Mouse (Mus musculus) frontal cortex, postnatal 25 days (tissue): ENCODE data around the gene Tex26.

Experiments
- DNase-seq, 2 experiments: peaks; one replicate each; pipeline ENCODE4 v3.0.0; 2022; ENCODE audit warnings: low spot score in 2 of 2

Tex26 gene

DNA sequence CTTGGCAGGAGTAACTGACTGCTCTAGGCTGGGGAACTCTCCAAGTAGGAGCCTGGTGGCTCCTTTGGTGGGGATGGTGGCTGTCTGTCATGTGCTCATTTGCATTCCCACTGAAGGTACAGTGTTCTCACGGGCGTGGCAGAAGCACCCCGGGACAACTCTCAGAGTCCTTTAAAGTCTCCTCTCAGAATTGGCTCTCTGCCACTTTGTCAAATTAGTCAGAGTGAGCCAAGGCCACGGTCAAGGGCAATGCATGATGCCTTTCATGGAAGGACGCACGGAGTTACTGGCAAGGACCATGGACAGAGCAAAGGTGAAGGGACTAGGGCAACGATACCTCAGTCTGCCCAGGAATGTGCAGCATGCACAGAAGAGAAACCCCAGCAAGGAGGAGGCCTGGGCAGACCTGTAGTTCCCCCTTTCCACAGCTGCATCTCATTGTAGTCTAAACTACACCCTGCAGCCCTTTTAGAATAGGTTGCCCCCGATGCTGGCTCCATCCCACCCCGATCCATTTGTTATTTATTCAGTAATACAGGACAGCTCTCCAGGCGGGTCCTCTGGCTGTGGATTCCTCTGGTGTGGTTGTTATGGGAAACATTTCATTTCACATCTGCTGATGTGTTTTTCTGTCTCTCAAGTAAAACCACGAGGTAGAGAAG, 49.0 kb downstream of the Tex26 start:
- no peak for DNase-seq

GRCm38 (mm10) chr5:149489136-149489535, 49.7 kb downstream of the Tex26 start:
- peak; percentile 52 to 66 for DNase-seq

DNA sequence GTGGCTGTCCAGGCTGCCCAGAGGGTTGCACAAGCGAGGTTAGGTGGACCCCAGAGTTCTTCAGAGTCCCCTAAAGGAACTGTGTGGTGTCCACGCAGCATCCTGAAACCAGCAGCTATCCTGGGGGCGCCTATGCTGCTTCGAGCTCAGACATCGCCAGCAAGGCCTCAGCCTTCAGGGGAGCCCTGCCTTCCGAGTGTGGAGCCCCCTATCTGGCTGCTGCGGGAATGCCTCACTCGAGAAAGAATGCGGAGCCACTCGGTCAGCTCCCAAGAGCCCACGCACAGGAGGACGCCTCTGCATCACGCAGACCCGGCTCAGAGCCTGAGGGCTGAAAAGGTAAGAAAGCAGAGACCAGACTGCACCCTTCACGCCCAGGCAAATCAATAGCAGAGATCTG, 50.8 kb downstream of the Tex26 start:
- DNase-seq: no peak

GRCm38 (mm10) chr5:149495655-149496054, 56.2 kb downstream of the Tex26 start:
- no peak for DNase-seq

DNA sequence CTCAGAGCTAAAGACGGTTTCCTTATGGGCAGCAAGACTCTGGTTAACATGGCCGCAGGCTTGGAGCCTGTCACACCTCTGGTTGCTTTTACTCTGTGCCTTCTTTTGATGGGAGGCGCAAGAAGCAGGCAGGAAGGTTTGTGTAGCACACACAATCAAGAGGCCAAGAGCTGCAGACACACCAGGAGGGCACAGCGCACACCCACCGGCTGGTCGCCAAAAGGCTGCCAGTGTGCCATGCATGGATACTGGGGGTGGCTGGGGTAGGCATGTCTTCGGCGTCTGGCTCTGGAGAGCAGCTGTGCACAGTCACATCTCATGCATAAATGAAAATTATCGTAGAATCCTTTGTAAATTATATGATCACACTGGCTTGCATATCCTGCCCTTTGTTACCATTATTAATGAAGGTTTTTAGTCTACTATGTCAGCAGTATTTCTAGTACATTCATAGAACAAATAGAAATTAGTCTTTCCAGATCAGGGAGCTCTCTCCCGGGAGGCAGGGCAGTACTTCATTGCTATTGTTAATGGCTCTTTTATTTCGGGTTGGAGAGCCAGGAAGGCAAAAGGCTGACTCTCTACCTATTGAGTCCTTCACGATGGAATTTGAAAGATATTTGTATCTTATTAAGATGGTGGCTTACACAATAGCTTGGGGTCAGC, 57.1 kb downstream of the Tex26 start:
- DNase-seq: no peak

DNA sequence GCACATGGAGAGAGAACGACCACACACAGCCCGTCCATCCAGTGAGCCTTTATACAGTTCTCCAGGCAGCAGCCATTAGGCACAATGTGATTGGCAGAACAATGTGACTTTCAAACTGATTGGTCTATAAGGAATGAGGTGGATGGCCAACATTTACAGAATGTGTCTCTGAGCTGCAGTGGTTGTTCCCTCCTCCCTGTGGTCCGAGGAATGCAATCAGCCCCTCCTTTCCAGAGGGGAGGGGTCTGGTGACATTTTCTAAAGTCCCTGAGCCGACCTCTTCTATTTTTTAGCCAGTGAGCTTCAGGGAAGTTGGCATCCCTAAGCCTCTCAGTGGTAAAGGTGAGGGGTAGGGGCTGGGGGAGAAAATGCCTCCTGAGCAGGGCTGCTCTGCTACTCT, 60.5 kb downstream of the Tex26 start:
- no peak for DNase-seq

- DNase-seq: no peak
Measured at GRCm38 (mm10) chr5:149503423-149504175, 64.1 kb downstream of the Tex26 start.

DNA sequence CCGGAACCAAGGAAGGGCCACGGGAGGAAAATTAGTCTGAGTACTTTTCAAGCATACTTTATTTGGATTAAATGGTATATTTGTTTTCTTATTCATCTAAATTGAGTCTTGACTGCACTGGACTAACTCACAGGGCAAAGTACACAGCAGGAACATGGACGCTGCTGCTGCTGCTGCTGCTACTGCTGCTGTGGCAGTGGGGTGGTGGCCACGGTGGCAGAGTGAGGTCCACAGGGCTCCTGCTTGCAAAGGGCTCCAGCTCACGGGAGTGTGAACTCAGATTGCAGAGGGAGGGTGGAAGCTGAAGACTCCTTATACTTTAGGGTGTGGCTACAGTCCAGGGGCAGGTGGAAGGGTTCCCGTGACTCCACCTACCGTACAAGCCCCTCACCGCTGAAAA, 65.5 kb downstream of the Tex26 start:
- DNase-seq: no peak

DNA sequence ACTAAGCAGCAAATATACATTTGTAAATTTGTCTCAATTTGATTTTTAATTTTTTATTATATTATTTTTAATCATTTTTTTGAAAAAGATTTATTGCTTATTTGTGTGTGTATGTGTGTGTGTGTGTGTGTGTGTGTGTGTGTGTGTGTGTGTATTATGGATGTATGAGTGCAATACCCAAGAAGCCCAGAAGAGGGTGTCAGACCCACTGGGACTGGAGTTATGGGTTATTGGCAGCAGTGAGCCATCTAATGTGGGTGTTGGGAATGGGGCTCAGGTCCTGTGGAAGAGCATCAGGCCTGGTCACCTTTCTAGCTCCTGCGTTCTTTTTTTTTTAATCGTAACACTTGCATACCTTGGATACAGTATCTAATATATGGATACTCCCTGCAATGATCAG, 66.6 kb downstream of the Tex26 start:
- DNase-seq: no peak

DNA sequence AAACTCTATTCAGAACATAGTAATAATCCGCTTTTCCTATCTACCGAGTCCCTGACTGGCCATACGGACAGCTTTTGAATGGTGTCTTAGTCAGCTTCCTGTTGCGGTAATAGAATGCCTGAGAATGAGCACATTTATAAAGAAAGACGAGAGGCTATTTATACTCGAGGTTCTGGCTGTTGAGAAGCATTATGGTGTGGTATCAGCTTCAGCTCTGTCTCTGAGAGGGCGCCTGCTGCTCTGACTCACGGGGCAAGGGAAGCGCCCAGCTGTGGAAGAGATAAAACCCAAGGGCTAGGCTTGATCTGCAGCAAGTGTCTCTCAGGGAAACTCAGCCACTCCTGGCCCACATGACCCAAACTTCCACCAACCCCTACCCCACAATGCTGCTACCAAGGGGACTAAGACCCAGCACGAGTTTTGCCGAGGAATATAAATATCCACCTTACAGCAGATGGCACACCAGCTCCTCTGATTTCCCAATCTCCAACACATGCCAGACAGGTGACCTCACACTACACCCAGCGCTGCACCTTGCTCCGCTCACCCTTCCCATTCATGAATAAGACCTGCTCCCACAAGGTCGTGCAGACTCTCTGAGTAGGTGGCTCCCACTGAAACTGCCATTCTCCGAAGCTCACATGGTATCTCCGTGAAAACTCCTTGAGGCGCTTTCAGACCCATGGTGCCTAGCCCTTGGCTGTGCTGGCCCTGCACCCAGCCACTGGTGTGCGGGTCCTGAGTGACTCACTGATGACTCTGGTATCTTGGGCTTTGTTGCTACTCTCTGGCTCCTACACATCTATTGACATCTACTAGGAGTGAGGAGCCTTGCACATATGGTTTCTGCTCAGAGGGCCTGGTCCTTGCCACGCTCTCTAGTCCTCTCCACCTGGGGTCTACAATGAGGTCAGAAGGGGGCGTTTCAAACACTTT, 68.9 kb downstream of the Tex26 start:
- no peak for DNase-seq

DNA sequence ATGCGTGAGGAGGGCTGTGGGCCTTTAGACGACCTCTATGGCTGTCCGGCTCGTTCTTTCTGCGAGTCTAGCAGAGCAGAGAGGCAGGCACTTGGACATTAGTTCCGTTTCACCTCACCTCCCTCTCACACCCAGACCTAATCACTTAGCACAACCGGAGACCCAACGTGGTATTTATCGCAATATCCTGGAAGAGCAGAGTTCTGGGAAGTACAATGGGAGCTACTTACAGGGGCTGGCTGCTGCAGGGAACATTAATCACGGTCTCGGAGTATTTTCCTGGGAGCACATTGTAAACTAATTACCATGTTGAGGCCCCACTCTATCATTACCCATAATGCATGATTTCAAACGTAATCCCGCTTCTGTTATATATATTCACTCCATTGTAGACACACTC, 70.9 kb downstream of the Tex26 start:
- DNase-seq: no peak

DNA sequence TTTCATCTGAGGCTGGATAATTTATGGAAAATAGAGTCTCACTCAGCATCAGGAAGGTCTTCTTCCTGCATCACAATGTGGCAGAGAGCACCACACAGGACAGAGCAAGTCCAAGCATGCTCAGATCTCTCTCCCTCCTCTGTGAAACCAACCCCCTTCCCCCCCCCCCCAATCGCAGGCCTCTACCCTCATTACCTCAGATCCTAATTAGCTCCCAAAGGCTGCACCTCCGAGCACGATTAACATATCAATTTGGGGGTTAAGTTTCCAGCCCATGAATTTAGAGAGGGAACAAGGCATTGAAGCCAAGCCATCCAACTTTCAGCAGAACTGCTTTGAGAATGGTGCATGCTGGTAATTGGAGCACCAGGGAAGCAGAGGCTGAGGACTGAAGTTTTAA, 73.2 kb downstream of the Tex26 start:
- DNase-seq: no peak

DNA sequence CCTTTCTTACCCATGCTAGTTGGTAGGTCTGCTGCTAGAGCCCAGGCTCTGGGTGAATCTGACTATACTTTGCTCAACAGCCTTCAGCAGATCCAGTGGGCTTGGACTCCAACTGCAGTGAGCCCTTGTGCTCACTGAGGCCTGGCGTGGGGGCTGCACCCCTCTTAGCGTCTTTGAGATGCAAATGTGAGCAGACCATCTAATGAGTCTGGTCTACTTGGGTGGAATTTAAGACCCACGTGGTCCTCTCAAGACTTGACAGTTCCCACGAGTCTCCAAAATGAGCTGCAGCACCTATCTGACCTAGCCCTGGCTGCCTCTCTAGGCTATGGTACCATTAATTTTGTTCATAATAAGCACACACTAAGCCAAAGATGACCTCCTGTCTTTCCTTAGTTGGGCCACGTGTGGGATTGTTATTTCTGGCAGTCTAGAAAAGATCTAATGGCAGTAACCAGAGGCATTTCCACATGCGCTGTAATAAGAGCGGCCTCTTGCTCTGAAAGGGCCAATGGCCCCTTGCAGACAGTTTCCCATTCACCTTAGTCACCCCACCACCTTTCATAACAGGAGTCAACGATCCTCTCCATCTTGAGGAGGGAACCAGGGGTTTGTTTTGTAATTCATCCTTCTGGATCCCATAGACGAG, 74.1 kb downstream of the Tex26 start:
- DNase-seq: no peak

DNA sequence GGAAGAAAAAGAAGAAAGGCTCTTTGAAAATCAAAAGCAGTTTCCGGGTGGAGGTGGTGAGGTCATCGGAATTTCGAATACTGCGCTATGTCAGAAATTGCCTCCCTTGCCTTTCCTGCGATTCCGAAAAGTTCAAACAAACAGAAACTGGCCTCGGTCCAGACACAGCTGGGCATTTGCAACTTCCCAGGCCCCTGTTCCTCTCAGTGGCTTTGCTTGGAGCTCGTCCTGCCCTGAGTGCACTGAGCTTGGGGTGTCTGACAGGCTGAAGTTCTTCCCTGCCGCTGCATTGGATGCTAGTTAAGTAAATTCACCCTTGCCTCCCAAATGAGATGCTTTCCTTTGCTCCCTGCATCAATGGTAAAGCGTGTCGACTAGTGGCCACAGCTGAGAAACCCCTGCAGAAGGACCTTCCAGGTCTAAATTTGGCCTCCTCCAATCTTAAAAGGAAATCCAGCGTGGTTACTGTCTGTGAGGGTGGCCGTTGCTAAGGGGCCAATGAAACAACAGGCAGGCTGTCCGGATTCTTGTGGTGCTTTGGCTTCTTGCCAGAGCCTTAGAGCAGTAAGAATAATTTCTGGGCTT, 74.7 kb downstream of the Tex26 start:
- DNase-seq: no peak

DNA sequence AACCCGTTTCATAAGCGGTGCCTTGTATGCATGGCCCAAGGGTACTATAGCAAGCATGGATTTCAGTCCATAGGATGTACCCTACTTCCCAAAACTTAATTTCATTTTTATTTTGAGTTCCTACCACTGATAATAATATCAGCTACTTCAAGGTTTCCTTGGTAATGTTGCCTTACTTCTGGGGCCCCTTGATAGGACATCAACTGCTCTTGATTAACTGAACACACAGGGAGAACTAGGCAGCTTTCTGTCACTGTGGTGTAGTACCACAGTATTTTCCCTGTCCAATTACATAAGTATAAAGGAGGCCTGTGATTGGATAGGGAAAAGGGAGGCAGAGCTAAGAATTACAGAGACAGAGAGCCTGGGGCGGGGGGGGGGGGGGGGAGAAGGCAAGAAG, 75.4 kb downstream of the Tex26 start:
- no peak for DNase-seq

- no peak for DNase-seq
Measured at GRCm38 (mm10) chr5:149517116-149517515, 77.7 kb downstream of the Tex26 start.
